Mouse (Mus musculus) lung, postnatal 36 days (tissue): ENCODE measurements around the gene Zfp9.
A peak's percentile ranks its signal among the peaks of the same experiment; 100 is the strongest.

Experiments
- DNase-seq: peaks from one replicate; pipeline ENCODE4 v3.0.0; 2022; ENCODE audit warnings: mixed read lengths

The Zfp9 gene

DNA sequence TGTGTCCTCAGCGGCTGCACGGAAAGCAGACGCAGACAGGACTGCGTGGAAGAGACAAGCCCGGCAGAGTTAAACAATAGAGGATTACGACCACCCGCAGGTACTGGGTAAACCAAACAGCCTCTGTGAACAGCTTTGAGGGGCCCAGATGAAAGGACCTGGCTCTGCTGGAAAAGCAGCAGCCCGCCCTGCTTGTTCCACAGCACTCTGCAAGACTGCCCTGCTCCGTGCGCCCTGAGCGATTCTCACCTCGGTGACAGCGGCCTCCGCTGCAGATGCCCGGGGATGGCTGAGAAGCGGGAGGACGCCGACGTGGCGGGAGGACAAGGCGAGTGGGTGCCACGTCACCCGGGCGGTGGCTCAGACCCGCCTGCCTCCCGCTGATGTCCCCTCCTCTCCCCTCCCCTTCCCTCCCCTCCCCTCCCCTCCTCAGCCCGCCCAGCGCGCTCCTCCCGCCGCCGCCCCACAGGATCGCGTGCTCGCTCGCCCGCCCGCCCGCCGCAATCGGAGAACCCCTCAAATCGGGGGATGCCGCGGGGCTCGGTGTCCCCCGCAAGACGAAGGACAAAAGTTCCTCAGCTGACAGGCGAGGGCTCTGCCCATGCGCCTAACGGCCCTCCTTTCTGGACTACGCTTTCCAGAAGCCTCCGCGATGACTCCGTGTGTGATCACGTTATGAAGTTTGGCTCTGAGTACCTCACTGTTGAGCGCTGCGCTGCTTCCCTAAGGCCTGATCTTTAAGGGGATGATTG is at the start of gene Zfp9:
Gene Zfp9, minus strand, starts transcription at position 364 of the 752 bp plus-strand sequence.
- peak; percentile 83 for DNase-seq

DNA sequence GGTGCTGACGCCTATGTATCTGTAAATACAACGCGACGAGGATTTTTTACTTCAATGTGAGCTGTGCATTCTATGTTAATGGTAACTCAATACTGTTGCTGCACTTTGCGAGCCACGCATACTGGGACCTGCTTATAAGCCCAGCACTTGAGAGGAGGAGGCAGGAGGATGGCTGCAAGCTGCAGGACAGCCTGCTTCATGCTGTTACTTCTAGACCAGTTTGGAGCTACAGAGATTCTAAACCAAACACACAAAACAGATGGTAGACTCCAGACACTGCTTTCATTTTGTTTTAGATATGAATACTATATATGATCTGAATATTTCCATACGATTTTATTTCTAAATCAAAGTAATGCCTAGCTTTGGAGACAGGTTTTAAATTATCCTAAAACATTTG is 41.5 kb upstream of the Zfp9 start:
- DNase-seq = no peak

DNA sequence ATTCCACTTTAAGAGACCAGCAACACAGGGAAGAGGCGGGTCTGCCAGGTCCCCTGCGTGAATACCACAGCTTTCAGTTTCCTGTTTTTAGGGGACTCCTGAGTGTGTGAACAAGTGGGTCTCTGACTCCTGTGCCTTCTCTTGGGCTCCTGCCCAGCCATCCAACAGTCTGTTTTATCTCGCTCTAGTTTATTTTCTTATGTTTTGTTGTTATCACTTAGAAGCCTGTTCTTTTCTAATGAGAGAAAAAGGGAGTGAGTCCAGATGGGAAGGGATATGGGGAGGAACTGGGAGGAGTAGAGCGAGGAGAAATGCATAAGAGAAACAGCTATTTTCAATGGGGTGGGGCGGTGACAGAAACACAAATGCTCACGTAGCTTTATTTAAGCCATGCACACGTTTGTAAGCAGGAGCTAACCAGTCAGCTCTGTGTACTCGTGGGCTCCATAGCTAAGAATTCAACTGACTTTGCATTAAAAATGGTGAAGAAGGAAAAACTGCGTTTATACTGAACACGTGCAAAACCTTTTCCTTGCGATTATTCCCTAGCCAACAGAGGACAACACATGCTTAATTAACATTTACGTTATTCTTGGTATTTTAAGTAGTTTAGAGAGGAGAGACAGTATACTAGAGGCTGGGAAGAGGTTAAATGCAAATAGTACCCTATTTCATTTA is 34.4 kb upstream of the Zfp9 start:
- no peak for DNase-seq

DNA sequence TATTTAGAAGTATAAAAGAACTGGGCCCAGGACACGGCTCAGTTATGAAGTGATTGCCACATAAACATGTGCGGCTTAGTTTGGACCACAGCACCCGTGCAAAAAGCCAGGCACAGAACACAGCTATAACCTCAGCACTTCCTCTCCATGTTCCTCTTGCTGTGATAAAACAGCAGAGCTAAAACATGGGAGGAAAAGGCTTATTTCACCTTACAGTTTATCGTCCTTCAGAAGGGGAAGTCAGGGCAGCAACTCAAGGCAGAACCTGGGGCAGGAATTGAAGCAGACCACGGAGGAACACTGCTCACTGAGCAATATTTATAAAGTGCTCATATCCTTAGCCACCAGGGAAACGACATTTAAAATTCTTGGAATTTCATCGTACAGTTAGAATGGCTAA is 19.9 kb upstream of the Zfp9 start:
- DNase-seq = no peak

DNA sequence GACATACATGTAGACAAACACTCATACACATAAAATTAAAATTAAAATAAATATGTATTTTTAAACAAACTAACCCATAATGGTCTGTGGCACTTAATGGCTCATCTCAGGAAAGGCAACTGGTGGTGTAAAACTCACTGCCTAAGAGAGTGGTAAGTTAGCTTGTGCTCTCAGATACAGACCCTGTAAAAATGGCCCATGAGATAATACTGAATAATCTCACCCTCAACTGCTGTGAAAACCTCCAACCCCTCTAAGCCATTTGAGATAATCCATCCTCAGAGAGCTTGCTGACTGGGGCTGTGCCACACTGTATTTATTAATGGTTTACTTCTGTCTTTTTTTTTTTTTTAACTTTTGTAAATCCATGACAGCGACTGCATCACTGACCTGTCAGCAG is 3.0 kb upstream of the Zfp9 start:
- DNase-seq = no peak

DNA sequence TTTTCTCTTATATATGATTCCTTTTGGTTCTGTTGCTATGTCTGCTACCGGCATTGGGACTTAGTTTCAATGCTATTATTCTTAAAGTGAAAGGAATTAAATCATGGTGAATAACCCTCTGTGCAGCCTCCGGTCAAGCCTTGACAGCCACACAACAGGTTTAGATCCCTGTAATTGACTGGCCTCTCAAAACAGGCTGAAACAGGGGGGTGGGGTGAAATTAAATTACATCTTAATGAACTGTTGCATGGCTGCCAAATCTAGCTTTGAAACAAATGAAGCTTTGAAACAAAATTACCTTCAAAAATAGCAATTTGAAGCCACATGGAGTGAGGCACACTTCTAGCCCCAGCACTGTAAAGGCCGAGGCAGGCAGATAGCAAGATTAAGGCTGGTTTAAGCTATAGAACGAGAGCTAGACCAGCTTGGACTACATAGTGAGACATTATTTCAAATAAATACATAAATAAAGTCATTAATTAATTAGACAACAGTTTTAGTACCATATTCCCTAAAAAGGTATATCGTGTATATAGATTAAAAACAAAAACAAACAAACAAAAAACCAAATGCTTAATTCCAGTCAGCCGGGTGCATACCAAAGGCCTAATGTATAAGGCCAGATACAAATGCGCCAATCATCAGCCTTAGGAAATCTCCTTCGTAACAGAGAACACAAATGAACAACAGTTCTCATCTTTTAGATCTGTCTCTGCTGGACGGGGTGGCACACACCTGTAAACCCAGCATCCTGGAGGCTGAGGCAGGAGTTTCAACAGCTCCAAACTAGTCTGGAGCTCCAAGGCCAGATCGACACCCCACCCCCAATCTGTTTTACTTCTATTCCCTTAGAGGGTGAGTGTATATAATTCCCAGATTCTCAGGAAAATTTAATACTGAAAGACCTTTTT is 990 bp downstream of the Zfp9 start:
- DNase-seq = peak; percentile 2

DNA sequence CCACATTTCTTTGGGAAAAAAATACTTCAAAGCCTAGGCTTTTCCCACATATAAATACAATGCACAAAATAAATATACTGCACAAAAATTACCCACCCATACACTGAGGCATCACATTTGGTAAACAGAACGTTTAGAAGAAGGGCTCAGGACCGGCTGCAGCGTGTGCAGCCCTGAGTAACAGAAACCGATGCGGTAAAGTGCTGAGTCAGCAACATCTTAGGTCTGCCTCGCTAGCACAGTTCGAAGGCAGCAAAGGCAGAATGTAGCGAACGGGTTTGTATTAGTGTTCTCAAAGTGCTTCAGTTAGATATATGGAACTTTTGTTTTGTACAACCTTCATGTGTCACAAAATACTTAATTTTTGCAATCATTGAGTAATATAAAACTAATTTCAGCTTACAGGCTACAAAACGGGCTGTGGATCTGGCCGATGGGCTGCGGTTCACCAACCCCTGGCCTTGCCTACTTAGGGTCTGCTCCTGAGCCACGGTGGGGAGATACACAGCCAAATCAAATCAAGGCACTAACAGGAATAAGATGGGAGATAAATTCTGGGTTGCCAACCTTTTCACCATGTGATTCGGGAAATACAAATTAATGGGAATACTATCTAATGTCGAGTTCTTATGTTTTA is 16.9 kb downstream of the Zfp9 start:
- no peak for DNase-seq

DNA sequence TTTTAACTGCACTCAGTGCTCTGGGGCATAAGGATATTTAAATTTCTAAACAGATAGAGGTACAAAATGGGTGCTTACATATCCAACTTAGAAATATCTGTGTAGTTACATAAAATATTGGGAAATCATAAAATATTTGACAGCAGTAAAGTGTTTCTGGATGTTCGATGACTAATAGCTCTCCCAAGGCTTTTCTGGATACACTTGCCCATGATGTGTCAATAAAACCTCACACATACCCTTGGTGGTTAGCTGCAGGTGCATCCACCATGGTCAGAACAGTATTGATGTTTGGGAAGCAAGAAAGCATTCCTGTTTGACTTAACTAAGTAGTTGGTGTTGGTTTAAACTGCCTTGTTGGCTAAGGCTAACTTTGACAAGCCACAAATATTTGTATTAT is 21.4 kb downstream of the Zfp9 start:
- DNase-seq = no peak

DNA sequence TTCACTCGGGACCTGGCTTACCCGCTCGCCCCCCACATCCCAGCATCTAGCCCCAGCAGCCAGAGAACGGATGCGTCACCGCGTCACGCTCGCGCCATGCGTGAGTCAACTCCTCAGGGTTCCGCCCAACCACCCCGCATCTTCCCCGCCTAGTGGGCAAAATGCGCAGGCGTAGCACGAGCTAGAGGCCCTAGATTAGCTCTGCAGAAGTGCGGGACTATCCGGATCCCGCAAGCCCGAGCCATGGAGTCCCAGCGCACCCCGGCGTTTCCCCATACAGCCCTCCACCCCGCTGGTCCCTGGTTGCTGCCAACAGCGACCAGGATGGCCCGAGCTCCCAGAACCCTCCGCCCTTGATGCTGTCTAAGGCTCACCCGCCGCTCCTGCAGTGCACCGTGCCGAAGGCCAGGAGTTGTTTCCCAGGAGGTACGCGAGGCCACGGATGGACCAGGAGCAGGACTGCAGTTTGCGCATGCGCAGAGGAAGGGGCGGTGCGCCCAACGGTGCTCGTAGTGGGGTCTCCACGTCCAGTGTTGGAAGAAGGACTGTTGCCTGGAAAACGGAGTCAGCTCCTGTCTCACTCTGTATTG is 24.0 kb downstream of the Zfp9 start, which contains the start of gene Zfp248:
Gene Zfp248, minus strand, starts transcription at position 487 of the 590 bp plus-strand sequence.
- DNase-seq = peak; percentile 87

DNA sequence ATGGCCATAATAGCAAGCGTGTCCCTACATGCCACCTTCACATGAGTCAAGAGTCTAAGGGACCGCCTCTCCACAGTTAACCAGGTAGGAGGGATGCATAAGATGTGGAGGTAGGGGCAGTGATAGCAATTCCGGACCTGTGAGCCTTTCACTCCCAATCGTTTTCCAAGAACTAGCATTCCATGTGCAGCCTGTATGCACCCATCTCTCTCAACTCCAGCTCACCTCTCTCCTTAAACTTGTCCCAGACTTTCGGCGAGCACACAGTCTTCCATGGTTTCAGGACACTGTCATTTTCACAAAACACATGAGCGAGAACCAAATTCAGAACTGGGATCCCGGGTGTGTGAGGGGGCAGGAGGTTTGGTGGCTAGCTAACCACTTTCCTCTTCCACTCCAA is 24.7 kb downstream of the Zfp9 start:
- DNase-seq = no peak

DNA sequence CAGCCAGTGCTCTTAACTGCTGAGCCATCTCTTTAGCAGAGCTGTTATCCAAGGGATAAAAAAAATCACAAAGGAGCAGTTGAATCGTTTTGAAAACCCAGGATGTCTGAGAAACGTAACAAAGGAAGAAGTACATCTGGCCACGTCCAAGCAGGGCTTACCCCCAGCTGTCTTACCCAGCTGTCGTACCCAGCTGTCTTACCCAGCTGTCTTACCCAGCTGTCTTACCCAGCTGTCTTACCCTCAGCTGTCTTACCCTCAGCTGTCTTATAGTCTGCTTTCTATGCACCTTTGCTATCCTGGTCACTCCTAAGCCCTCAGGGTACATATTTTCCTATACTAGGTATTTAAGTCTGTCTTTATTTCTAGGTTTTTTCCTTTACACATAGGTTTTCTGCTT is 47.6 kb downstream of the Zfp9 start:
- DNase-seq = no peak

DNA sequence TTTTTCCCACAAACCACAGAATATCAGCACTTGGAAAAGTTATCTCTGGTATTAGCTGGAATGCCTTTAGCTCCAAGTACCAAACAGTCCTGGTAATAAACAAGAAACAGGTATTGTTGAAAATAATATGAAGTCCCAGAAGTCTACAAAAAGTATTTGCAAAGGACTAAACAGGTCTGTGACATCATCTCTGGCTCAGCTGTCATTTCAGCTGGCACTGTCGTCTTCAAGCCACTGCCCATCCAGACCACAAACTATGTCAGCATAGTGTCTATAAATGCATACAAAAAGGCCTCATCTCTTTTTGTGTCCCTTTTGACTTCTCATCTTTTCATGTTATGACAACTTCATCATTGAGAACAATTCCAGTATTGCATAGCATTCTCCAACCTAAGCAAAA is 52.5 kb downstream of the Zfp9 start:
- no peak for DNase-seq

DNA sequence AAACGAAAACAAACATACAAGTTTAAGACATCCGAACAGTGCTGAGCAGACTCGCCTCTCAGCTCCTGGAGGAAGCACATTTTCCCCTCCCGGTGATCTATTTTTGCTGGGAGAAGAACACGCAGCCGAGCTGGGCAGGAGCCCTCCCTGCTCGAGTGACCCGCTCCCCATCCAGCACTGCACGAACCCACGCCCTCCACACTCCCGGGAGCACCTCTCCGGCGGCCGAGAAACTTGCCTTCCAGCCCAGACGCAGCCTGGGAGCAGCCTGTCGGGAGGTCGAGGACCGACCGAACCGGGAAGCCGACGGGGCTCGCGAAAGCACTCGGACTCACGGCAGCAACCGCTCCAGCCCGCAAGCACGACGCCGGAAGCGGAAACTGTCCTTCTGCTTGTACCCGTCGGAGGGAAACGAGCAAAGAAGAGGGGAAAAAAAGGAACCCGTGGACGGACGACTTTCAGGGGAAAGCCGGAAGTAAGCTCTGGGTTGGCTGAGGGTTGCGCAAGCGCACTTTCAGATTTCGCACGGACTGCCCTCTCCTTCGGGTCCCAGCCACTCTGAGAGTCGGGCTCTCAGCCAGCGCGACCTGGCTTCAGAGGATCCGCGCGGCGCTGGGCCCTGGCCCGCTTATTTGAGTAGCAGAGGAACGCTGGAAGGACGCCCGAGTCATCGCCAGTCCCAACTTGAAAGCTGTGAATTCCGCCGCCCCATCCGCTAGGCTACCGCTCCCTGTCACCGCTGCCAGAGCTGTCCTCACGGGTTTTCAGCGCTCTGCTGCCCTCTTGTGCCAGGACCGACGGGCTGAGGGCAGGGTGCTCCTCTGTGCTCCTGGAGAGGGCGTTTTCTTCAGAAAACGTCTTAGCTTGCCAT is 59.8 kb downstream of the Zfp9 start, which contains the start of gene Bms1:
Gene Bms1, minus strand, starts transcription at position 425 of the 871 bp plus-strand sequence.
- peak; percentile 95 for DNase-seq
